ENCODE assay signal across 8 mouse cellular contexts in genomic region chr1:88923791-88924581, GRCm38 (mm10).
DNase-seq lines count a peak whose midpoint lies in the region; ATAC-seq lines count a peak whose summit lies in the region.

No protein-coding gene starts in this region.

- H3K27ac ChIP-seq in embryonic facial prominence, embryonic 11.5 days (replicated peaks; ENCODE audit: low read depth, low read length), result no peak overlapping the region
- no peak overlapping the region for H3K27ac ChIP-seq in hindbrain, embryonic 16.5 days (ENCODE audit: low read depth, low read length)
- 0 out of 2 replicates have a peak overlapping the region, but pooled peaks have one; percentile 10 for H3K27ac ChIP-seq in neural tube, embryonic 14.5 days (ENCODE audit: low read depth, low read length)
- no peak overlapping the region for H3K27ac ChIP-seq in liver, embryonic 11.5 days (ENCODE audit: low read depth, low read length)

- H3K4me1 ChIP-seq in embryonic facial prominence, embryonic 11.5 days (ENCODE audit: control insufficient read depth, insufficient read depth, low read length), result no peaks in the 10 kb centered on the region
- H3K4me1 ChIP-seq in hindbrain, embryonic 16.5 days (ENCODE audit: control insufficient read depth, insufficient read depth, low read depth, low read length), result peaks cover 5% of the 10 kb centered on the region; the same call in 1 of the 2 replicates
- no peaks in the 10 kb centered on the region for H3K4me1 ChIP-seq in neural tube, embryonic 14.5 days (ENCODE audit: control insufficient read depth, insufficient read depth, low read length)
- H3K4me1 ChIP-seq in liver, embryonic 11.5 days (replicated peaks; ENCODE audit: control insufficient read depth, insufficient read depth, low read length), result no peaks in the 10 kb centered on the region

- ATAC-seq in embryonic facial prominence, embryonic 11.5 days (replicated peaks; ENCODE audit: insufficient number of reproducible peaks, low FRiP score, low TSS enrichment, low read depth), result 0 out of 2 replicates have a peak, but pooled peaks have one; percentile 70
- ATAC-seq in hindbrain, embryonic 16.5 days, result peak; percentile 96
- peak; percentile 94 for ATAC-seq in neural tube, embryonic 14.5 days (ENCODE audit: low read depth)
- ATAC-seq in monocyte, adult 5-6 weeks (replicated peaks; ENCODE audit: insufficient number of reproducible peaks, low FRiP score, low TSS enrichment, poor library complexity, severe bottlenecking), result no peak
- ATAC-seq in liver, embryonic 11.5 days (replicated peaks; ENCODE audit: low FRiP score), result no peak

- no peaks in the 10 kb centered on the region for H3K27me3 ChIP-seq in embryonic facial prominence, embryonic 11.5 days (ENCODE audit: control insufficient read depth, insufficient read depth, low read length)
- no peaks in the 10 kb centered on the region for H3K27me3 ChIP-seq in hindbrain, embryonic 16.5 days (replicated peaks; ENCODE audit: control insufficient read depth, insufficient read depth, low read length)
- no peaks in the 10 kb centered on the region for H3K27me3 ChIP-seq in neural tube, embryonic 14.5 days (ENCODE audit: control insufficient read depth, insufficient read depth, low read length)
- H3K27me3 ChIP-seq in liver, embryonic 11.5 days (replicated peaks; ENCODE audit: control insufficient read depth, insufficient read depth, low read length), result no peaks in the 10 kb centered on the region

- H3K9ac ChIP-seq in embryonic facial prominence, embryonic 11.5 days (replicated peaks; ENCODE audit: low read length), result no peak overlapping the region
- no peak overlapping the region for H3K9ac ChIP-seq in hindbrain, embryonic 16.5 days (ENCODE audit: low read depth, low read length)
- no peak overlapping the region for H3K9ac ChIP-seq in neural tube, embryonic 14.5 days (replicated peaks; ENCODE audit: low read depth, low read length)
- H3K9ac ChIP-seq in liver, embryonic 11.5 days (ENCODE audit: low read depth, low read length), result no peak overlapping the region

- 68% methylated on average over 7 of the region's 7 CpGs for WGBS in embryonic facial prominence, embryonic 11.5 days
- WGBS in hindbrain, embryonic 16.5 days, result 44% methylated on average over 7 of the region's 7 CpGs
- 38% methylated on average over 7 of the region's 7 CpGs for WGBS in neural tube, embryonic 14.5 days
- WGBS in liver, embryonic 11.5 days, result 59% methylated on average over 7 of the region's 7 CpGs

- no peaks in the 10 kb centered on the region for H3K36me3 ChIP-seq in embryonic facial prominence, embryonic 11.5 days (replicated peaks; ENCODE audit: control insufficient read depth, insufficient read depth, low read depth, low read length)
- no peaks in the 10 kb centered on the region for H3K36me3 ChIP-seq in hindbrain, embryonic 16.5 days (ENCODE audit: control insufficient read depth, insufficient read depth, low read length)
- no peaks in the 10 kb centered on the region for H3K36me3 ChIP-seq in neural tube, embryonic 14.5 days (ENCODE audit: control insufficient read depth, insufficient read depth, low read length)
- H3K36me3 ChIP-seq in liver, embryonic 11.5 days (ENCODE audit: control insufficient read depth, insufficient read depth, low read length), result no peaks in the 10 kb centered on the region

- no peaks in the 10 kb centered on the region for H3K9me3 ChIP-seq in embryonic facial prominence, embryonic 11.5 days (replicated peaks; ENCODE audit: control insufficient read depth, low read length)
- H3K9me3 ChIP-seq in hindbrain, embryonic 16.5 days (ENCODE audit: control insufficient read depth, low read length), result no peaks in the 10 kb centered on the region
- H3K9me3 ChIP-seq in neural tube, embryonic 14.5 days (ENCODE audit: control insufficient read depth, low read length), result no peaks in the 10 kb centered on the region
- no peaks in the 10 kb centered on the region for H3K9me3 ChIP-seq in liver, embryonic 11.5 days (ENCODE audit: control insufficient read depth, low read length)

- H3K4me2 ChIP-seq in embryonic facial prominence, embryonic 11.5 days (ENCODE audit: low read depth, low read length), result no peak overlapping the region
- no peak overlapping the region for H3K4me2 ChIP-seq in hindbrain, embryonic 16.5 days (ENCODE audit: low read length)
- no peak overlapping the region for H3K4me2 ChIP-seq in neural tube, embryonic 14.5 days (ENCODE audit: low read depth, low read length)
- H3K4me2 ChIP-seq in liver, embryonic 11.5 days, result no peak overlapping the region

- DNase-seq in kidney, postnatal 10 days, result peak; percentile 23
- DNase-seq in kidney, adult 18-20 months, result no peak
- DNase-seq in embryonic facial prominence, embryonic 11.5 days (ENCODE audit: low spot score), result peak; percentile 24
- DNase-seq in spleen, postnatal 10 days (ENCODE audit: low spot score in 2 of 2), result no peak
- no peak for DNase-seq in liver, embryonic 11.5 days (ENCODE audit: low spot score)

- H3K4me3 ChIP-seq in embryonic facial prominence, embryonic 11.5 days (ENCODE audit: low read depth, low read length), result no peak overlapping the region
- H3K4me3 ChIP-seq in hindbrain, embryonic 16.5 days (ENCODE audit: low read length), result no peak overlapping the region
- H3K4me3 ChIP-seq in neural tube, embryonic 14.5 days (ENCODE audit: low read depth, low read length), result no peak overlapping the region
- no peak overlapping the region for H3K4me3 ChIP-seq in liver, embryonic 11.5 days (ENCODE audit: low read depth, low read length)

Comparison
In these comparisons a context has a peak if more than half of its experiments do, and no peak if none do; other contexts are left out.
1. DNase-seq: peak in kidney, postnatal 10 days (single experiment) and embryonic facial prominence, embryonic 11.5 days (single experiment); none in kidney, adult 18-20 months (single experiment), spleen, postnatal 10 days (0 of 2) and liver, embryonic 11.5 days (single experiment).
2. ATAC-seq: peak in embryonic facial prominence, embryonic 11.5 days (single experiment), hindbrain, embryonic 16.5 days (single experiment) and neural tube, embryonic 14.5 days (single experiment); none in monocyte, adult 5-6 weeks (single experiment) and liver, embryonic 11.5 days (single experiment).